Mouse (Mus musculus) adrenal gland, postnatal 10 days (tissue): Measurements from ENCODE around the gene Fkbp8. TPM values are rescaled to one million over a fixed set of nuclear protein-coding genes. Genes with fewer than 3 reads are reported as not detected.
A peak's percentile ranks its signal among the peaks of the same experiment; 100 is the strongest.

Source experiments
- DNase-seq: peaks from one replicate; pipeline ENCODE4 v3.0.0; 2021; ENCODE audit warnings: mixed read lengths
- total RNA-seq, 2 experiments: library from RNA; stranded (reverse); gene quantifications; 2 replicates each; pipeline ENCODE4 v1.2.3; 2021

The Fkbp8 gene
- total RNA-seq, 2 experiments from 2014 or later = 226 to 250 TPM

- no peak for DNase-seq
Observed at GRCm38 (mm10) chr8:70528182-70528797, 766 bp downstream of the Fkbp8 start.

GRCm38 (mm10) chr8:70529299-70529698, 1.8 kb downstream of the Fkbp8 start:
- no peak for DNase-seq

GRCm38 (mm10) chr8:70529741-70530161, 2.2 kb downstream of the Fkbp8 start:
- peak; percentile 59 for DNase-seq

- DNase-seq = no peak
Observed at GRCm38 (mm10) chr8:70530314-70530713, 2.8 kb downstream of the Fkbp8 start.

GRCm38 (mm10) chr8:70534281-70534680, 6.8 kb downstream of the Fkbp8 start:
- no peak for DNase-seq

GRCm38 (mm10) chr8:70535221-70535620, 7.7 kb downstream of the Fkbp8 start:
- DNase-seq = no peak

GRCm38 (mm10) chr8:70535701-70536100, 8.2 kb downstream of the Fkbp8 start:
- no peak for DNase-seq

GRCm38 (mm10) chr8:70538024-70538579, 10.6 kb downstream of the Fkbp8 start:
- peak; percentile 77 for DNase-seq

GRCm38 (mm10) chr8:70538633-70539076, 11.1 kb downstream of the Fkbp8 start:
- DNase-seq = peak; percentile 100

GRCm38 (mm10) chr8:70539077-70539813, 11.7 kb downstream of the Fkbp8 start, which contains the start of gene Ell:
Gene Ell (plus strand): TSS chr8:70539457.
- peak; percentile 100 for DNase-seq

GRCm38 (mm10) chr8:70540013-70540506, 12.5 kb downstream of the Fkbp8 start:
- DNase-seq = no peak

- no peak for DNase-seq
Observed at GRCm38 (mm10) chr8:70540507-70541071, 13.1 kb downstream of the Fkbp8 start.

- no peak for DNase-seq
Observed at GRCm38 (mm10) chr8:70541081-70541480, 13.6 kb downstream of the Fkbp8 start.

- DNase-seq = peak; percentile 82
Observed at GRCm38 (mm10) chr8:70544200-70544687, 16.7 kb downstream of the Fkbp8 start.

- DNase-seq = no peak
Observed at GRCm38 (mm10) chr8:70546412-70546811, 18.9 kb downstream of the Fkbp8 start.

GRCm38 (mm10) chr8:70547762-70548161, 20.2 kb downstream of the Fkbp8 start:
- no peak for DNase-seq

GRCm38 (mm10) chr8:70549412-70550184, 22.1 kb downstream of the Fkbp8 start:
- no peak for DNase-seq

- DNase-seq = no peak
Observed at GRCm38 (mm10) chr8:70551558-70552161, 24.1 kb downstream of the Fkbp8 start.

- no peak for DNase-seq
Observed at GRCm38 (mm10) chr8:70552836-70553235, 25.3 kb downstream of the Fkbp8 start.

GRCm38 (mm10) chr8:70553740-70554139, 26.2 kb downstream of the Fkbp8 start:
- DNase-seq = peak; percentile 86

GRCm38 (mm10) chr8:70555079-70555747, 27.7 kb downstream of the Fkbp8 start:
- DNase-seq = no peak
